Mouse (Mus musculus) midbrain, postnatal 0 days (tissue): ENCODE measurements around the gene Rps25. TPM values are rescaled to one million over a fixed set of nuclear protein-coding genes. Genes with fewer than 3 reads are reported as not detected.

ENCODE experiments used
- ATAC-seq: fragments of 200-750 bp; cut with Nextera tagmentation; 2 replicates; pipeline ENCODE4 v1.8.0; 2017; ENCODE audit warnings: moderate number of reproducible peaks, mild to moderate bottlenecking, moderate TSS enrichment, moderate library complexity; ENCODE audit not compliant: low FRiP score
- DNase-seq: peaks from one replicate; pipeline ENCODE4 v3.0.0-alpha.2; 2015; ENCODE audit warnings: low spot score
- H3K27ac ChIP-seq: fragments of 300-500 bp; sonication (generic); 2 replicates; pipeline ENCODE4 v1.5.1; 2014; ENCODE audit warnings: low read depth, mild to moderate bottlenecking, low read length, mixed read lengths
- H3K27me3 ChIP-seq: fragments of 300-500 bp; sonication (generic); 2 replicates; pipeline ENCODE4 v1.6.1; 2014; ENCODE audit warnings: low read length, control low read depth, mixed read lengths; ENCODE audit not compliant: insufficient read depth
- H3K36me3 ChIP-seq: fragments of 300-500 bp; sonication (generic); 2 replicates; pipeline ENCODE4 v1.6.1; 2014; ENCODE audit warnings: low read length, control low read depth, mixed read lengths; ENCODE audit not compliant: insufficient read depth
- H3K4me1 ChIP-seq: fragments of 300-500 bp; sonication (generic); 2 replicates; pipeline ENCODE4 v1.6.1; 2014; ENCODE audit warnings: mild to moderate bottlenecking, control low read depth, antibody characterized with exemption, low read length, mixed read lengths; ENCODE audit not compliant: insufficient read depth
- H3K4me2 ChIP-seq: fragments of 300-500 bp; sonication (generic); 2 replicates; pipeline ENCODE4 v1.6.1; 2014; ENCODE audit warnings: low read depth, mild to moderate bottlenecking, low read length, mixed read lengths; ENCODE audit not compliant: poor library complexity, severe bottlenecking
- H3K4me3 ChIP-seq: fragments of 300-500 bp; sonication (generic); 2 replicates; pipeline ENCODE4 v1.5.1; 2014; ENCODE audit warnings: low read depth, mild to moderate bottlenecking, low read length, moderate library complexity
- H3K9ac ChIP-seq: fragments of 300-500 bp; sonication (generic); replicated peaks from 2 replicates; pipeline ENCODE4 v1.6.1; 2014; ENCODE audit warnings: mild to moderate bottlenecking, low read length, moderate library complexity, mixed read lengths; ENCODE audit not compliant: poor library complexity, severe bottlenecking
- H3K9me3 ChIP-seq: fragments of 300-500 bp; sonication (generic); 2 replicates; pipeline ENCODE4 v1.6.1; 2016; ENCODE audit warnings: low read length, control low read depth
- CTCF ChIP-seq: IDR thresholded peaks from 2 replicates; pipeline ENCODE4 v1.5.1; 2016; ENCODE audit warnings: antibody characterized with exemption, mild to moderate bottlenecking
- WGBS: fragments of 180-500 bp; shearing (Covaris S2); extraction: QIAGEN DNeasy Blood & Tissue Kit; methylation state at CpG from one replicate; pipeline ENCODE4 v1.1.7; 2014; 5-methylcytosine and 5-hydroxymethylcytosine counted together
- polyA plus RNA-seq: library from polyadenylated mRNA; unstranded; fragments of >200 nt; fragmentation: Nextera tagmentation; extraction: Ambion mirVana; gene quantifications from 2 replicates; pipeline ENCODE4 v1.2.1, GENCODE M21; 2015
- total RNA-seq: library from RNA; depleted of rRNA; stranded (reverse); fragments of >200 nt; gene quantifications from 2 replicates; pipeline ENCODE4 v1.2.3, GENCODE M21; 2014

Gene Rps25
- total and polyA plus RNA-seq, 2 experiments from 2014 or later = 298 to 1,621 TPM

GRCm38 (mm10) chr9:44410647-44411336 is 3.9 kb downstream of the Rps25 start:
- WGBS = 86% methylated on average over 2 of the region's 2 CpGs
- no peak overlapping the region for H3K4me2 ChIP-seq
- H3K36me3 ChIP-seq = peaks cover 32% of the 10 kb centered on the region
- H3K9ac ChIP-seq = no peak overlapping the region
- no peak for DNase-seq
- no peaks in the 10 kb centered on the region for H3K27me3 ChIP-seq
- TF ChIP-seq CTCF = no peak
- no peaks in the 10 kb centered on the region for H3K9me3 ChIP-seq
- no peaks in the 10 kb centered on the region for H3K4me1 ChIP-seq
- H3K27ac ChIP-seq = no peak overlapping the region
- no peak overlapping the region for H3K4me3 ChIP-seq
- ATAC-seq = no peak

GRCm38 (mm10) chr9:44411601-44412130 is 4.7 kb downstream of the Rps25 start:
- Histone ChIP-seq H3K27ac (no peak overlapping the region), H3K9me3 (no peaks in the 10 kb centered on the region), H3K27me3 (no peaks in the 10 kb centered on the region), H3K4me2 (no peak overlapping the region), H3K4me3 (no peak overlapping the region), H3K36me3 (peaks cover 32% of the 10 kb centered on the region), H3K9ac (no peak overlapping the region), H3K4me1 (no peaks in the 10 kb centered on the region)
- 87% methylated on average over 1 of the region's 1 CpGs for WGBS
- DNase-seq (no peak), ATAC-seq (no peak)
- no peak for TF ChIP-seq CTCF

GRCm38 (mm10) chr9:44412306-44412705 is 5.4 kb downstream of the Rps25 start:
- Histone ChIP-seq H3K9ac (no peak overlapping the region), H3K9me3 (no peaks in the 10 kb centered on the region), H3K36me3 (peaks cover 32% of the 10 kb centered on the region), H3K27me3 (no peaks in the 10 kb centered on the region), H3K4me3 (no peak overlapping the region), H3K4me1 (no peaks in the 10 kb centered on the region), H3K27ac (no peak overlapping the region), H3K4me2 (no peak overlapping the region)
- DNase-seq (no peak), ATAC-seq (no peak)
- TF ChIP-seq CTCF = no peak
- WGBS = 86% methylated on average over 4 of the region's 4 CpGs

- 83% methylated on average over 2 of the region's 2 CpGs for WGBS
- no peaks in the 10 kb centered on the region for H3K27me3 ChIP-seq
- peaks cover 32% of the 10 kb centered on the region for H3K36me3 ChIP-seq
- no peak for ATAC-seq
- DNase-seq = no peak
- H3K4me2 ChIP-seq = no peak overlapping the region
- H3K27ac ChIP-seq = no peak overlapping the region
- no peaks in the 10 kb centered on the region for H3K4me1 ChIP-seq
- TF ChIP-seq CTCF = no peak
- no peak overlapping the region for H3K9ac ChIP-seq
- H3K9me3 ChIP-seq = no peaks in the 10 kb centered on the region
- no peak overlapping the region for H3K4me3 ChIP-seq
These were observed 5.8 kb downstream of the Rps25 start for GRCm38 (mm10) chr9:44412781-44413180.

- WGBS = 9% methylated on average over 24 of the region's 26 CpGs
- H3K27ac ChIP-seq = 0 out of 2 replicates have a peak overlapping the region, but pooled peaks have one; percentile 70
- peak overlapping the region; percentile 74 for H3K9ac ChIP-seq
- no peaks in the 10 kb centered on the region for H3K9me3 ChIP-seq
- peak overlapping the region; percentile 76 for H3K4me3 ChIP-seq
- TF ChIP-seq CTCF = no peak
- H3K4me1 ChIP-seq = no peaks in the 10 kb centered on the region
- peaks cover 11% of the 10 kb centered on the region for H3K36me3 ChIP-seq
- ATAC-seq = peak; percentile 54; the same call in 1 of the 2 replicates
- H3K4me2 ChIP-seq = peak overlapping the region; percentile 97
- no peak for DNase-seq
- no peaks in the 10 kb centered on the region for H3K27me3 ChIP-seq
These were observed 10.4 kb downstream of the Rps25 start for GRCm38 (mm10) chr9:44417156-44417891.

- Histone ChIP-seq H3K36me3 (peaks cover 5% of the 10 kb centered on the region), H3K4me3 (peak overlapping the region; percentile 76), H3K4me1 (no peaks in the 10 kb centered on the region), H3K27ac (peak overlapping the region; percentile 70), H3K9ac (peak overlapping the region; percentile 74), H3K27me3 (no peaks in the 10 kb centered on the region), H3K4me2 (peak overlapping the region; percentile 97), H3K9me3 (no peaks in the 10 kb centered on the region)
- peak; percentile 82 for TF ChIP-seq CTCF
- under 1% methylated on average over 38 of the region's 38 CpGs for WGBS
- DNase-seq = peak; percentile 96
- peak; percentile 89 for ATAC-seq
These were observed 11.0 kb downstream of the Rps25 start for GRCm38 (mm10) chr9:44417892-44418363.
